Mouse (Mus musculus) embryonic facial prominence, embryonic 12.5 days (tissue): Measurements from ENCODE around the gene 4930563M21Rik. TPM values are rescaled to one million over a fixed set of nuclear protein-coding genes. Genes with fewer than 3 reads are reported as not detected.
A peak's percentile ranks its signal among the peaks of the same experiment; 100 is the strongest.
"Not testable (repeated sequence)": the region's sequence is repeated elsewhere in the genome, so short reads cannot be mapped to it uniquely, and the experiment has no call there.

ENCODE experiments used
- ATAC-seq: fragments of 200-750 bp; cut with Nextera tagmentation; 2 replicates; pipeline ENCODE4 v1.8.0; 2017; ENCODE audit not compliant: insufficient number of reproducible peaks, insufficient read depth, low FRiP score, low TSS enrichment
- H3K27ac ChIP-seq: fragments of 300-500 bp; sonication (generic); 2 replicates; pipeline ENCODE4 v1.5.1; 2016; ENCODE audit warnings: mild to moderate bottlenecking
- H3K27me3 ChIP-seq: fragments of 300-500 bp; sonication (generic); 2 replicates; pipeline ENCODE4 v1.6.1; 2016; ENCODE audit warnings: mild to moderate bottlenecking, moderate library complexity
- H3K36me3 ChIP-seq: fragments of 300-500 bp; sonication (generic); 2 replicates; pipeline ENCODE4 v1.6.1; 2016; ENCODE audit warnings: mild to moderate bottlenecking
- H3K4me1 ChIP-seq: fragments of 300-500 bp; sonication (generic); 2 replicates; pipeline ENCODE4 v1.6.1; 2016
- H3K4me2 ChIP-seq: fragments of 300-500 bp; sonication (generic); replicated peaks from 2 replicates; pipeline ENCODE4 v1.6.1; 2016; ENCODE audit warnings: mild to moderate bottlenecking, moderate library complexity
- H3K4me3 ChIP-seq: fragments of 300-500 bp; sonication (generic); 2 replicates; pipeline ENCODE4 v1.5.1; 2016; ENCODE audit warnings: mild to moderate bottlenecking
- H3K9ac ChIP-seq: fragments of 300-500 bp; sonication (generic); 2 replicates; pipeline ENCODE4 v1.6.1; 2016; ENCODE audit warnings: mild to moderate bottlenecking, moderate library complexity
- H3K9me3 ChIP-seq: fragments of 300-500 bp; sonication (generic); 2 replicates; pipeline ENCODE4 v1.6.1; 2016; ENCODE audit warnings: mild to moderate bottlenecking, moderate library complexity
- WGBS: fragments of 180-500 bp; shearing (Covaris S2); methylation state at CpG from one replicate; pipeline ENCODE4 v1.1.7; 2016; 5-methylcytosine and 5-hydroxymethylcytosine counted together
- polyA plus RNA-seq: library from polyadenylated mRNA; unstranded; fragments of >200 nt; fragmentation: Nextera tagmentation; extraction: Ambion mirVana; gene quantifications from 2 replicates; pipeline ENCODE4 v1.2.1, GENCODE M21; 2016

Gene 4930563M21Rik
- not detected in 2 replicates for polyA plus RNA-seq

GRCm38 (mm10) chr9:56010450-56010849 is at the start of gene 4930563M21Rik:
Gene 4930563M21Rik (minus strand): TSS chr9:56010550.
- no peak within 1 kb of the TSS for H3K27ac ChIP-seq
- H3K36me3 ChIP-seq: no peaks in the 10 kb centered on the region
- H3K9ac ChIP-seq: no peak within 1 kb of the TSS
- H3K4me1 ChIP-seq: no peaks in the 10 kb centered on the region
- no peak within 1 kb of the TSS for H3K4me2 ChIP-seq
- 79% methylated on average over 4 of the region's 4 CpGs for WGBS
- no peaks in the 10 kb centered on the region for H3K9me3 ChIP-seq
- no peak within 1 kb of the TSS for H3K4me3 ChIP-seq
- no peak for ATAC-seq
- H3K27me3 ChIP-seq: no peaks in the 10 kb centered on the region

- WGBS: 94% methylated on average over 6 of the region's 6 CpGs
- peaks cover 72% of the 10 kb centered on the region for H3K36me3 ChIP-seq
- no peak for ATAC-seq
Measured at GRCm38 (mm10) chr9:56056147-56056546, 45.8 kb upstream of the 4930563M21Rik start.

DNA sequence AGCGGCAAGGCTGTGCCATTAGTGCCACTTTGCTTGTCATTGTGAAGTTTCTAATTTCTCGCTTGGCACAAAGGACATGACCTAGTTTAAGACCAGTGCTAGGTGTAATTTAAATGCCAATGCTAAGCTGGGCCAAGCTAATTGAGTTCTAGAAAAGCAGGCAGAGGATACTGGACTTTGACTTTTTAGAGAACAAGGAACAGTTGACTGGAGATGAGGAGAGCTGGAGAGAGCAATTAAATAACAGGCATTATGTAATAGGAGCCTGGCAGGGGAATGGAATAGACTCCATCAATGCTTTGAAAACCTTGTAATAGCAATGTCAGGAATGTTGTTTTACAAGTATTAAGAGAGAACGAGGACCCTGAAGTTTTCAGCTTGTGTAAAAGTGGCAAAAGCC is 43.4 kb upstream of the 4930563M21Rik start:
- H3K4me3 ChIP-seq: no peak overlapping the region
- no peak overlapping the region for H3K4me2 ChIP-seq
- ATAC-seq: no peak
- H3K27ac ChIP-seq: no peak overlapping the region
- H3K36me3 ChIP-seq: peaks cover 50% of the 10 kb centered on the region
- H3K4me1 ChIP-seq: 0 out of 2 replicates have a peak, but pooled peaks cover 2% of the 10 kb centered on the region
- H3K9me3 ChIP-seq: no peaks in the 10 kb centered on the region
- no peaks in the 10 kb centered on the region for H3K27me3 ChIP-seq
- 78% methylated on average over 3 of the region's 3 CpGs for WGBS
- no peak overlapping the region for H3K9ac ChIP-seq

More at GRCm38 (mm10) chr9:56056147-56056546, 45.8 kb upstream of the 4930563M21Rik start:
- H3K27ac ChIP-seq: no peak overlapping the region
- H3K9ac ChIP-seq: no peak overlapping the region
- no peaks in the 10 kb centered on the region for H3K9me3 ChIP-seq
- H3K4me2 ChIP-seq: no peak overlapping the region
- no peaks in the 10 kb centered on the region for H3K27me3 ChIP-seq
- H3K4me1 ChIP-seq: 0 out of 2 replicates have a peak, but pooled peaks cover 2% of the 10 kb centered on the region
- H3K4me3 ChIP-seq: no peak overlapping the region

DNA sequence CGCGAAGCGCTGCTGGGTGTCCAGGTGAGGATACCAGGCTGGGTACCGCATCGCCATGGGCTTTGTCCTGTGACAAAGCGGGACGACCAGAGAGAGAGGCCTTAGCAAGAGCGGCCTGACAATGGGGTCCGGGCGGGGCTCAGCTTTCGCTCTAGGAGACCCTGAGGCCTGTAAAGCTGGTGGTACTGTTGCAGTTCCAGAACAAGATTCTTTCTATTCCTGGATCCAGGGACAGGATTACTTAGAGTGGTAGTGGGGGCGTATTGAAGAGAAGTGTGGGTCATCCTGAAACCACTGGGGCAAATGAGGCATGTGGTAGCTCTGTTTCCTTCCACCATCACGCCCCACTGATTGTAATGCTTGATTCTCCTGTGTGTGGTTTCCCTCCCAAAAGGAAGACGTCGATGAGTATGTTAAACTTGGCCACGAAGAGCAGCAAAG is 31.9 kb upstream of the 4930563M21Rik start:
- ATAC-seq: no peak; the same call in 1 of the 2 replicates
- H3K9ac ChIP-seq: peak overlapping the region; percentile 95
- H3K4me3 ChIP-seq: peak overlapping the region; percentile 77
- peak overlapping the region; percentile 53 for H3K4me2 ChIP-seq
- peaks cover 13% of the 10 kb centered on the region for H3K4me1 ChIP-seq
- H3K27me3 ChIP-seq: no peaks in the 10 kb centered on the region
- peak overlapping the region; percentile 97 for H3K27ac ChIP-seq
- WGBS: under 1% methylated on average over 16 of the region's 16 CpGs
- H3K36me3 ChIP-seq: peaks cover 22% of the 10 kb centered on the region
- H3K9me3 ChIP-seq: no peaks in the 10 kb centered on the region

DNA sequence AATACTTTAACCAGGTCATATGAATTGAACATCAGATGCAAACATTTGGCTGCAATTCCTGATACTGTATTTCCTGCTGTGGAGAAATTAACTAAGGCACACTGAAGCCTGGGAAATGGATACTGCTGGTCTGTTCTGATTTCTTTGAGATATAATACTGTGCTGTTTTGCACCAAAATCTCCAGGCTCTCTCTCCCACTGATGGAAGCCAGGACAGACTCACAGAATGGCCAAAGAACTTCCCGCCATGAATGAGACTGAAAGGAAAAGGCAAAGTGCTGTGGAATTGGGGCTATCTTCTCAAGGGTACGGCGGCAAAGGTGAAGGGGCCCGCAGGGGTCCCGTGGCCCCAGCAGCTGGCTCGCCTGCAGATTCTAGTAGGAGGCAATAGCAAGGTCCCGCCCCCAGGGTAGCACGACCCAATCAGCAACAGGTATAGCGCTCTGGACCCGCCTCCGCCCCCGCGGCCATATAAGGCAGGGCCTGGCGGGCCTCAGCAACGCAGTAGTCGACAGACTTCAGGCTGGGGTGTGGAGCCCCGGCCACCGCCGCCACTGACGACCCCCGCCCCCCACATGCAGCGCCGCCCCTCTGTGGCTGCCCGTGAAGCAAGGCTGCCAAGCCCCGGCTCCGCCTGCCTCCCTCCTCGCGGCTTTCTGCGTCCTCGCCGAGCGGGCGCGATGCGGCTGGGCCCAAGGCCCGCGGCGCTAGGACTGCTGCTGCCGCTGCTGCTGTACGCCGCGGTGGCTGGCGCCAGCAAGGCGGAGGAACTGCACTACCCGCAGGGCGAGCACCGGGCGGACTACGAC is 31.2 kb upstream of the 4930563M21Rik start, which contains the start of gene Rcn2:
TSS of gene Rcn2 (plus strand) at position 474 of the 809 bp plus-strand sequence.
- peak within 1 kb of the TSS; percentile 53 for H3K4me2 ChIP-seq
- WGBS: 0% methylated on average over 49 of the region's 49 CpGs
- peak within 1 kb of the TSS; percentile 97 for H3K27ac ChIP-seq
- H3K4me1 ChIP-seq: peaks cover 13% of the 10 kb centered on the region
- peak; percentile 100 for ATAC-seq
- H3K9ac ChIP-seq: peak within 1 kb of the TSS; percentile 95
- H3K9me3 ChIP-seq: no peaks in the 10 kb centered on the region
- H3K4me3 ChIP-seq: peak within 1 kb of the TSS; percentile 77
- H3K36me3 ChIP-seq: peaks cover 22% of the 10 kb centered on the region
- no peaks in the 10 kb centered on the region for H3K27me3 ChIP-seq

- no peaks in the 10 kb centered on the region for H3K4me1 ChIP-seq
- no peak overlapping the region for H3K4me3 ChIP-seq
- 68% methylated on average over 3 of the region's 3 CpGs for WGBS
- H3K36me3 ChIP-seq: no peaks in the 10 kb centered on the region
- no peaks in the 10 kb centered on the region for H3K27me3 ChIP-seq
- no peaks in the 10 kb centered on the region for H3K9me3 ChIP-seq
- no peak overlapping the region for H3K27ac ChIP-seq
- H3K9ac ChIP-seq: no peak overlapping the region
- H3K4me2 ChIP-seq: no peak overlapping the region
- ATAC-seq: no peak
Measured at GRCm38 (mm10) chr9:56032219-56032618, 21.9 kb upstream of the 4930563M21Rik start.

DNA sequence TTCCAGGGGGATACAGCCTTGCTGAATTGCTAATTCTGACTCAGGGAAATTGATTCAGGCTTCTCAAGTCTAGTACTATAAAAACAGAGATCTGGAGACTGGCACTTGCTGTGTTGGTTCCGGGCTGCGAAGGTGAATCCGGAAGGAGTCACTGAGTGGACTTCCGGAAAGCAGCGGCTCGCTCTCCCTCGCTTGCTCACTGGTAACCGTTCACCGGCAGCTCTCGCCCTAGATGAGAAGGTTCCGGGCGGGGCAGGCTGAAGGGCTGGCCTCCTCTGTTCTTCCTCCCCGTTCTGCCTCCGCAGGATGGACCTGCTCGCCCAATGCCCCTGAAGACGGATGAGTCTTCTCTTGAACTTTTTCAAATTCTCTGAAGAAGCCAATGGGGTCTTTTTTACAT is 16.9 kb upstream of the 4930563M21Rik start:
- Histone ChIP-seq H3K27me3 (no peaks in the 10 kb centered on the region), H3K4me1 (no peaks in the 10 kb centered on the region), H3K9ac (no peak overlapping the region), H3K27ac (no peak overlapping the region), H3K9me3 (no peaks in the 10 kb centered on the region), H3K4me3 (no peak overlapping the region), H3K4me2 (no peak overlapping the region), H3K36me3 (no peaks in the 10 kb centered on the region)
- 86% methylated on average over 16 of the region's 16 CpGs for WGBS
- no peak for ATAC-seq

GRCm38 (mm10) chr9:56024772-56025171 is 14.4 kb upstream of the 4930563M21Rik start:
- Histone ChIP-seq H3K4me2 (no peak overlapping the region), H3K4me1 (no peaks in the 10 kb centered on the region), H3K27me3 (no peaks in the 10 kb centered on the region), H3K4me3 (no peak overlapping the region), H3K9ac (no peak overlapping the region), H3K36me3 (no peaks in the 10 kb centered on the region), H3K27ac (no peak overlapping the region), H3K9me3 (no peaks in the 10 kb centered on the region)
- ATAC-seq: no peak
- 57% methylated on average over 2 of the region's 2 CpGs for WGBS

GRCm38 (mm10) chr9:56004679-56005078 is 5.7 kb downstream of the 4930563M21Rik start:
- not testable (repeated sequence) for H3K27ac ChIP-seq, ATAC-seq
- WGBS: 100% methylated on average over 1 of the region's 2 CpGs

DNA sequence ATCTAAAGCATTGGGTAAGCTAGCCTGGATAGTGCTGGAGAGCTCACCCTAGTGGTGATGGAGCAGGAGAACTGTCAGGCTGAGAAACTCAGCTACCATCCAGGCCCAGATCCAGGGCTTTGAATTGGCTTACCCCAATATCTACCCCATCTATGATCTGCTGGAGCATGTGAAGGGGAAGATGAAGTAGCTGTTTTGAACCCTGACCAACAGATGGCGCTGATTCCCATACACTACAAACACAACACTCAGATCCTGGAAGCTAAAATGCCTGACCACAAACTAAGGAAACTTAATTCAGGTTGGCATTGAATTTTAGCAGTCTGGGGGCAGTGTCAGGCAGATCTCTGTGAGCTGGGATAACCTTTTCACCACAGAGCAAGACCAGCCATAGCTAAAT is 63.5 kb downstream of the 4930563M21Rik start:
- Histone ChIP-seq H3K9ac (no peak overlapping the region), H3K27ac (no peak overlapping the region), H3K4me1 (no peaks in the 10 kb centered on the region), H3K36me3 (0 out of 2 replicates have a peak, but pooled peaks cover 3% of the 10 kb centered on the region), H3K9me3 (no peaks in the 10 kb centered on the region), H3K27me3 (no peaks in the 10 kb centered on the region), H3K4me2 (no peak overlapping the region), H3K4me3 (no peak overlapping the region)
- ATAC-seq: no peak
- 42% methylated on average over 1 of the region's 1 CpGs for WGBS

More at GRCm38 (mm10) chr9:56004679-56005078, 5.7 kb downstream of the 4930563M21Rik start:
- H3K9me3 ChIP-seq, H3K4me3 ChIP-seq, H3K36me3 ChIP-seq, H3K4me2 ChIP-seq, H3K4me1 ChIP-seq, H3K27me3 ChIP-seq, H3K9ac ChIP-seq: not testable (repeated sequence)

GRCm38 (mm10) chr9:55941356-55941755 is 69.0 kb downstream of the 4930563M21Rik start:
- no peak overlapping the region for H3K4me3 ChIP-seq
- H3K4me1 ChIP-seq: peaks cover 13% of the 10 kb centered on the region
- 0 out of 2 replicates have a peak, but pooled peaks cover 3% of the 10 kb centered on the region for H3K36me3 ChIP-seq
- no peak overlapping the region for H3K4me2 ChIP-seq
- no peak for ATAC-seq
- H3K27me3 ChIP-seq: no peaks in the 10 kb centered on the region
- no peak overlapping the region for H3K9ac ChIP-seq
- H3K9me3 ChIP-seq: no peaks in the 10 kb centered on the region
- H3K27ac ChIP-seq: no peak overlapping the region

DNA sequence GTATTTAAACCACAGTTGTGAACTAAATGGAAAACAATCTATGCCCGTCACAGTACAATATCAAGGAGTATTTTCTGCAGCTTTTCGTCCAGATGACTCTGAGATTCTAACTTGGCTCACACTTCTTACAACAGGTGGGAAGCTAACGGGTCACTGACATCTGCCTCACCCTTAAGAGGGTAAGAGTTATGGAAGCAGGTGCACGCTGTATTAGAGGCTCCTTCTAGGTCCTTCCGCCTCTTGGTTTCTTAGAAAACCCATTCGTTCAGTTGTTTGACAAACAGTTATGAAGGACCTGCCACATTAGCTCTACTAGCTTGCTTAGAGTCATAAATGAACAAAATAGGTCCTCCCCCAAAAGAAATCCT is 71.7 kb downstream of the 4930563M21Rik start:
- ATAC-seq: no peak
- peak overlapping the region; percentile 61 for H3K4me2 ChIP-seq
- no peaks in the 10 kb centered on the region for H3K27me3 ChIP-seq
- peaks cover 13% of the 10 kb centered on the region for H3K4me1 ChIP-seq
- no peak overlapping the region; the same call in 1 of the 2 replicates for H3K27ac ChIP-seq
- 63% methylated on average over 6 of the region's 6 CpGs for WGBS
- H3K9me3 ChIP-seq: no peaks in the 10 kb centered on the region
- no peaks in the 10 kb centered on the region for H3K36me3 ChIP-seq
- H3K9ac ChIP-seq: peak overlapping the region; percentile 77
- peak overlapping the region; percentile 75 for H3K4me3 ChIP-seq
